Mouse (Mus musculus): Measurements from ENCODE around the gene Mrps33. TPM values are rescaled to one million over a fixed set of nuclear protein-coding genes. Genes with fewer than 3 reads are reported as not detected.

Mrps33 gene
- polyA plus RNA-seq (2015; fragmentation: Nextera tagmentation; extraction: Ambion mirVana): 96.2 and 110 TPM in 2 replicates

DNA sequence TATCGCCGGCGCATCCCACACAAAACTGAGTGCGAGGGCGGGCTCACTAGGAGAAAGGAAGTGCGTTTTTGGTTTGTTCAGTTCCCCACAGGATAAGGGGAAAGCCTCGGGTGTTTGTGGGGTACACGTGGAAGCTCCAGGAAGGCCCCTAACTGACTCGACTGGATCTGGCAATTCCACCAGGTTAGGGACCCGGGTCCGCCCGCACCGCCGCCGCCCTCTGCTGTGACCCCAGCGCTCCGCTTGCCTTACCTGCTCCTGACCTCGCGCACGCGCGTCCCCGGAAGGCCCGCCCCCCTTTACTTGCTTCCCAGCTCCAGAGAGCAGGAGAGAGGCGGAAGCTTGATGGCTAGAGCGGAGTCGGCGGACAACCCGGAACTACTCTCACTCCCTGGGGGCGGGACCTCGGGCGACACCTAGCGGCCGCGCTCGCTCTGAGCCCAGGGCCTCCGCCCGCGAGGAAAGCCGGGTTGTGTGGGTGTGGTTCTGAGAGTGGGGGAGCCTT, at the start of gene Mrps33:
Mrps33 (minus strand) TSS at position 377 of the 505 bp plus-strand sequence.
- ATAC-seq (ENCODE audit: low read depth) (peak; percentile 100), DNase-seq (peak; percentile 97)
- no peaks in the 10 kb centered on the region for H3K27me3 ChIP-seq
- H3K4me2 ChIP-seq: peak within 1 kb of the TSS; percentile 74
- H3K9me3 ChIP-seq (replicated peaks): no peaks in the 10 kb centered on the region
- no peak within 1 kb of the TSS for H3K27ac ChIP-seq
- no peaks in the 10 kb centered on the region for H3K36me3 ChIP-seq
- H3K9ac ChIP-seq: peak within 1 kb of the TSS; percentile 77
- peak within 1 kb of the TSS; percentile 69 for H3K4me3 ChIP-seq (replicated peaks)
- H3K4me1 ChIP-seq (replicated peaks): peaks cover 14% of the 10 kb centered on the region
- under 1% methylated on average over 40 of the region's 40 CpGs for WGBS (ENCODE audit: insufficient replicate concordance)

DNA sequence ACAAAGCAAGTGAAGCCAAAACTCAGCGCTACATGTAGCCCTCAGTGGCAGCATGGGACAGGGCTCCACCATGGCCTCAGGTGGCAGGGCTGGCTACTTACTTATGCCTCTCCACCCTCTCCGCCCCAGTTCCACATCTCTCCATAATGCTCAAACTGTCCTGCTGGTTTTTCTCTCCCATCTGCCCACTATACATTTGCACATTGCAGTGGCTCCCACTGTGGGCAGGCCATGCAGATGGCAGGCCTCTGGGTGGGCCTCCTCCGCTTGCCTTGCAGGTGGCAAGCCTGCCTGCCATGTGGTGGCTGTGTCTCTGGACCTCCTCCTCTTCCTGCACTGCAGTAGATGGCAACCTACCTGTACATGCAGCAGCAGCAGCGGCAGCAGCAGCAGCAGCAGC, 38.9 kb upstream of the Mrps33 start:
- Histone ChIP-seq H3K4me1 (replicated peaks) (no peaks in the 10 kb centered on the region), H3K27me3 (no peaks in the 10 kb centered on the region), H3K4me2 (no peak overlapping the region), H3K4me3 (replicated peaks) (no peak overlapping the region), H3K9ac (no peak overlapping the region), H3K36me3 (no peaks in the 10 kb centered on the region), H3K9me3 (replicated peaks) (no peaks in the 10 kb centered on the region), H3K27ac (no peak overlapping the region)
- no peak for ATAC-seq (ENCODE audit: low read depth)
- WGBS (ENCODE audit: insufficient replicate concordance): 70% methylated on average over 4 of the region's 4 CpGs
- no peak for DNase-seq

- Histone ChIP-seq H3K4me3 (replicated peaks) (no peak overlapping the region), H3K9me3 (replicated peaks) (no peaks in the 10 kb centered on the region), H3K4me1 (replicated peaks) (no peaks in the 10 kb centered on the region), H3K4me2 (no peak overlapping the region), H3K9ac (no peak overlapping the region), H3K27ac (no peak overlapping the region), H3K27me3 (no peaks in the 10 kb centered on the region), H3K36me3 (no peaks in the 10 kb centered on the region)
- ATAC-seq (ENCODE audit: low read depth) (no peak), DNase-seq (no peak)
- 25% methylated on average over 7 of the region's 7 CpGs for WGBS (ENCODE audit: insufficient replicate concordance)
Measured at GRCm38 (mm10) chr6:39848766-39849165, 38.0 kb upstream of the Mrps33 start.

- DNase-seq (no peak), ATAC-seq (ENCODE audit: low read depth) (no peak)
- Histone ChIP-seq H3K27ac (no peak overlapping the region), H3K9ac (no peak overlapping the region), H3K9me3 (replicated peaks) (no peaks in the 10 kb centered on the region), H3K4me1 (replicated peaks) (no peaks in the 10 kb centered on the region), H3K36me3 (no peaks in the 10 kb centered on the region), H3K4me3 (replicated peaks) (no peak overlapping the region), H3K27me3 (no peaks in the 10 kb centered on the region), H3K4me2 (no peak overlapping the region)
- WGBS (ENCODE audit: insufficient replicate concordance): 55% methylated on average over 2 of the region's 2 CpGs
Measured at GRCm38 (mm10) chr6:39847538-39847937, 36.8 kb upstream of the Mrps33 start.

GRCm38 (mm10) chr6:39843698-39844342, 33.0 kb upstream of the Mrps33 start:
- DNase-seq (no peak), ATAC-seq (ENCODE audit: low read depth) (no peak)
- H3K27me3 ChIP-seq: no peaks in the 10 kb centered on the region
- no peak overlapping the region for H3K9ac ChIP-seq
- WGBS (ENCODE audit: insufficient replicate concordance): 71% methylated on average over 14 of the region's 14 CpGs
- H3K4me3 ChIP-seq (replicated peaks): no peak overlapping the region
- no peaks in the 10 kb centered on the region for H3K4me1 ChIP-seq (replicated peaks)
- H3K4me2 ChIP-seq: no peak overlapping the region
- no peaks in the 10 kb centered on the region for H3K9me3 ChIP-seq (replicated peaks)
- H3K27ac ChIP-seq: no peak overlapping the region
- no peaks in the 10 kb centered on the region for H3K36me3 ChIP-seq

GRCm38 (mm10) chr6:39828736-39829135, 17.9 kb upstream of the Mrps33 start:
- Histone ChIP-seq H3K4me1 (replicated peaks) (no peaks in the 10 kb centered on the region), H3K4me3 (replicated peaks) (no peak overlapping the region), H3K36me3 (no peaks in the 10 kb centered on the region), H3K27me3 (no peaks in the 10 kb centered on the region), H3K27ac (no peak overlapping the region), H3K9me3 (replicated peaks) (no peaks in the 10 kb centered on the region), H3K4me2 (no peak overlapping the region), H3K9ac (no peak overlapping the region)
- ATAC-seq (ENCODE audit: low read depth) (no peak), DNase-seq (no peak)
- WGBS (ENCODE audit: insufficient replicate concordance): 69% methylated on average over 5 of the region's 5 CpGs

DNA sequence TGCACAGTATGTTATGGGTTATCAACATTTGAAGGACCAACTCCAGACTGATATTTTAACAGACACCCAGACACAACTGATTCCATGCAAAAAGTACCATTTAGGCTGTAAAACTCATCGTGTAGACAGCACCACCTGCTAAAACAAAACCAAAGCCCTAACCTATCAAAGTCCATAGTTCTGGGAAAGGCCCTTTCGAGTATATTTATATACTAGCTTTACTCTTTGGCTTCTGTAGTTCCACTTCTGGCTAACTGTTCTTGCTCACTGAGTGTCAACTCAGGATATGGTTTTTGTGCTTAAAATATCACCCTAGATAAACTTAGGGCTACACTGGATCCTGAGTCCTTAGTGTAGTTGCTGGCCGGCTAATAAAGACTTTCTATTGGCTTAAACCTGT, 10.5 kb upstream of the Mrps33 start:
- Histone ChIP-seq H3K9me3 (replicated peaks) (no peaks in the 10 kb centered on the region), H3K27ac (no peak overlapping the region), H3K4me3 (replicated peaks) (no peak overlapping the region), H3K4me1 (replicated peaks) (no peaks in the 10 kb centered on the region), H3K36me3 (no peaks in the 10 kb centered on the region), H3K27me3 (no peaks in the 10 kb centered on the region), H3K4me2 (no peak overlapping the region), H3K9ac (no peak overlapping the region)
- DNase-seq: no peak
- WGBS (ENCODE audit: insufficient replicate concordance): 55% methylated on average over 3 of the region's 3 CpGs
- no peak for ATAC-seq (ENCODE audit: low read depth)

GRCm38 (mm10) chr6:39818922-39819321, 8.1 kb upstream of the Mrps33 start:
- H3K9me3 ChIP-seq (replicated peaks): no peaks in the 10 kb centered on the region
- H3K4me2 ChIP-seq: no peak overlapping the region
- H3K4me1 ChIP-seq (replicated peaks): no peaks in the 10 kb centered on the region
- WGBS (ENCODE audit: insufficient replicate concordance): 39% methylated on average over 4 of the region's 4 CpGs
- no peak overlapping the region for H3K4me3 ChIP-seq (replicated peaks)
- H3K27me3 ChIP-seq: no peaks in the 10 kb centered on the region
- H3K9ac ChIP-seq: no peak overlapping the region
- no peaks in the 10 kb centered on the region for H3K36me3 ChIP-seq
- DNase-seq: no peak
- H3K27ac ChIP-seq: no peak overlapping the region
- no peak for ATAC-seq (ENCODE audit: low read depth)

DNA sequence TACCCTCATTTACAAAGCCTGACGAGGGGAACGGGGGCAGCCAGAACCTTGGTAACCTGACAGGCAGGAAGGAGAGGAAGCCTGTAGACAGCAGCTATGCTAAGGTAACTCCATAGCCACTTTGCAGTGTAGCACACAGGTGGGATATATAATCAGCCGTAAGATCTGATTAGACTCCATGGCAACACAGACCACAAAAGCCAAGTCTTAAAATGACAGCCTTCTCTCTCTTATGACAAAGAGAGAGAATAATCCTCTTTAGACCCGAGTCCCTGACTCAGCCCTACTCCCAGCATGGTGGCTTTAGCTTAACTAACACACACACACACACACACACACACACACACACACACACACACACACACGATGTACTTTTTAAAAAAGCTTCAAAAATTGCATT, 2.3 kb downstream of the Mrps33 start:
- 70% methylated on average over 5 of the region's 5 CpGs for WGBS (ENCODE audit: insufficient replicate concordance)
- Histone ChIP-seq H3K4me2 (no peak overlapping the region), H3K4me3 (replicated peaks) (no peak overlapping the region), H3K4me1 (replicated peaks) (peaks cover 14% of the 10 kb centered on the region), H3K36me3 (no peaks in the 10 kb centered on the region), H3K27me3 (no peaks in the 10 kb centered on the region), H3K9ac (no peak overlapping the region), H3K27ac (no peak overlapping the region), H3K9me3 (replicated peaks) (no peaks in the 10 kb centered on the region)
- ATAC-seq (ENCODE audit: low read depth) (no peak), DNase-seq (no peak)

DNA sequence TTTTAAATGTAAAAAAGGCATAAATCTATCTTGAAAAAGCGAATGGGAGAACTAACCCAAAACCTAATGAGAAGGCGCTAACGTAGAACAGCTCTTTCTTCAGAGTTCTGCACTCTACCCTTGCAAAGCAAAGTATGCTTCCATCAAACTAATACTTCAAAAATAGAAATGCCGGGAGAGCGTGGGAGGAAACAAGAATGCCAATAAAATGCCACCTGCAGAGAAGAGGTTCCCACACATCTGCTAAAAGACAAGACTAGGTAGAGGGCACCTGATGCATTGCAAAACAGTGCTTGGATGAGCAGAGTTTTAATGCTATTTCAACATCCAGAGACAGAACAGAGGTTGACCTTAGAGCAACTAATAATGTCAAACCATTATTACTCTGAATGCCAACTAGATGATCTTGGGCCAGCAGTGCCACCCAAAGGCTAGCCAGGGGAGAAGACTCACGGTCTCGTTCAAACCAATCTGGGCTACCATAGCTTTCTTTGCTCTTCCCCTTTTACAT, 3.7 kb downstream of the Mrps33 start:
- no peak overlapping the region for H3K4me2 ChIP-seq
- H3K4me3 ChIP-seq (replicated peaks): no peak overlapping the region
- no peak for ATAC-seq (ENCODE audit: low read depth)
- H3K4me1 ChIP-seq (replicated peaks): peaks cover 14% of the 10 kb centered on the region
- no peaks in the 10 kb centered on the region for H3K9me3 ChIP-seq (replicated peaks)
- no peak overlapping the region for H3K27ac ChIP-seq
- DNase-seq: no peak
- 0 out of 2 replicates have a peak, but pooled peaks cover 5% of the 10 kb centered on the region for H3K36me3 ChIP-seq
- WGBS (ENCODE audit: insufficient replicate concordance): 85% methylated on average over 7 of the region's 7 CpGs
- no peak overlapping the region for H3K9ac ChIP-seq
- no peaks in the 10 kb centered on the region for H3K27me3 ChIP-seq

GRCm38 (mm10) chr6:39806336-39806735, 4.5 kb downstream of the Mrps33 start:
- H3K9ac ChIP-seq: no peak overlapping the region
- no peak for ATAC-seq (ENCODE audit: low read depth)
- 82% methylated on average over 7 of the region's 7 CpGs for WGBS (ENCODE audit: insufficient replicate concordance)

GRCm38 (mm10) chr6:39805916-39806315, 4.9 kb downstream of the Mrps33 start:
- no peaks in the 10 kb centered on the region for H3K9me3 ChIP-seq (replicated peaks)
- DNase-seq: no peak
- peaks cover 11% of the 10 kb centered on the region for H3K4me1 ChIP-seq (replicated peaks)
- no peak for ATAC-seq (ENCODE audit: low read depth)
- 76% methylated on average over 3 of the region's 3 CpGs for WGBS (ENCODE audit: insufficient replicate concordance)
- no peak overlapping the region for H3K27ac ChIP-seq
- no peak overlapping the region for H3K9ac ChIP-seq
- H3K36me3 ChIP-seq: peaks cover 10% of the 10 kb centered on the region; the same call in 1 of the 2 replicates
- H3K4me2 ChIP-seq: no peak overlapping the region
- H3K27me3 ChIP-seq: no peaks in the 10 kb centered on the region
- H3K4me3 ChIP-seq (replicated peaks): no peak overlapping the region

More at GRCm38 (mm10) chr6:39806336-39806735, 4.5 kb downstream of the Mrps33 start:
- H3K27ac ChIP-seq: no peak overlapping the region
- no peaks in the 10 kb centered on the region for H3K9me3 ChIP-seq (replicated peaks)
- H3K27me3 ChIP-seq: no peaks in the 10 kb centered on the region
- peaks cover 14% of the 10 kb centered on the region for H3K4me1 ChIP-seq (replicated peaks)
- no peak overlapping the region for H3K4me3 ChIP-seq (replicated peaks)
- H3K4me2 ChIP-seq: no peak overlapping the region
- H3K36me3 ChIP-seq: peaks cover 6% of the 10 kb centered on the region; the same call in 1 of the 2 replicates
- DNase-seq: no peak
